Mouse (Mus musculus): ENCODE results near the gene Lrit2. TPM values are rescaled to one million over a fixed set of nuclear protein-coding genes. Genes with fewer than 3 reads are reported as not detected.

Lrit2 gene
- total RNA-seq, 2 experiments from 2014 or later, result not detected

DNA sequence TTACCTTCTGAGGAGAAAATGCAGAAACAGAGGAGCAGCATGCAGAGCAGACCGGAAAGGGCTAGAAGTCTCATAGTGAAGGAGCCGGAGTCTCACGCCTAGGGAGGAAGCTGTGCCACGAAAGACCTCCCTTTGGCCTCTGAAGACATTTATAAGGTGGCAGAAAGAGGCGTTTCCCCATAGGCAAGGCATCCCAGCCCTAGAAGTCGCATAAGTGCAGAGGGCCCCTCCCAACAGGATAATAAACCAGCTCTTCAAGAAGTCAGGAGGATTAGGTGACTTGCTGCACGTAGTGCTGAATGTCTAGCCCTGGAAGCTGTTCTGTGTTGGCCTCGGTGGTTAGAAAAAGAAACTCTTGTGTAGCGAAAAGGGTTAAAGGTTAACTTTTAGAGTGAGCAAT is 42.2 kb downstream of the Lrit2 start:
- DNase-seq (ENCODE audit: low spot score in 2 of 2), result no peak
- intact Hi-C loops (cut with DNase I), result no loop called here

DNA sequence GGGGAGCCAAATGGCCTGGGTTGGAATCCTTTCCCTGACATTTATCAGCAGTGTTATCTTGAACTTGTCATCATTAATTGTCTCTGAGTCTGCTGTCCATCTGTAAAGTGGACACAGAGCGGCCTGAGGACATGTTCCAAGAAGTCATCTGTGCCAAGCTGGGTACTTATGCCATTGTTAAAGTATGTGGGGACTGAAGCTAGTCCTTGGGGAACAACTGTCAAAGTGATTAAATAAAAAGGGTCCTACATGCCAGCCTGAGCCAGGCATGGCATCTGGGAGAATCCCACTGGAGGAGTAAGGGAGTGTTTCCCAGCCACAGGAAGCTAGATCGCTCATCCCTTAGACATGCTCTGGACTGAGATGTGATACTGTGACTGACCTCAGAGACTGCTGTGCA is 42.7 kb downstream of the Lrit2 start:
- no peak for DNase-seq (ENCODE audit: low spot score in 2 of 2)

DNA sequence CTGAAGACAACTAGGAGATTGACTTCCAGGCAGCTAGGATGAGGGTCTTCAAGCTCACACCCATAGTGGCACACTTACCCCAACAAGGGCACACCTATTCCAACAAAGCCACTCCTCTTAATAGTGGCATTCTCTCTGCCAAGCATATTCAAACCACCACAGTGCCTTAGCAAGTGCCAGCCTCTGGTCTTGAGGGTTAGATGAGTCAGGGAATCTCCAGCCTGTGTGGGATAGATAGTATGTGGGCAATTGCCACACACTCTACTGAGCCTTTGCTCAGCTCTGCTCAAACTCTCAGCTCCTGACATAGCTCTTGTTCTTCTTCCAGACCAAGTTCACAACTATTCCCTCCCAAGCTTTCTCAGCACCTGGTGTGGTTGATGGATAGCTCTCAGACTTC is 43.6 kb downstream of the Lrit2 start:
- no peak for DNase-seq (ENCODE audit: low spot score in 2 of 2)
- intact Hi-C loops (cut with DNase I), result no loop called here

More for the DNA sequence above, 42.7 kb downstream of the Lrit2 start:
- intact Hi-C loops (cut with DNase I), result no loop called here

DNA sequence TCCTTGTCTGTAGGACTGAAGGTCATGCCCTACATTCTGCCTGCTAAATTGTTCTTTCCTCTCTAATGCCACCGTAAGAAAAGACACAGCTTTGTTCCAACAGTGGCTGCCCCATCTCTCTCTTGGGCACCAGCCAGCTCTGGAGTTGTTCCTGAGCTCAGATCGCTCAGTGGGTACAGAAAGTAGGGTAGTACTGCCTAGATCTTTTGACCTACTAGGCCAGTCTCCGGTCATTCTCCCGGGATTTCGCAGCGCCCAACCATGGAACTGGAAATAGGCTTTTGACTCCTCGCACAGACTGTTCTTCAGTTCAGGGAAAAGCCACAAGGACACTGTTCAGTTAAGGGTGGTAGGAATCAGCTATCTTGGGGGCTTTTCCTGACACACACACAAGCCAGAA is 45.2 kb downstream of the Lrit2 start:
- DNase-seq (ENCODE audit: low spot score in 2 of 2), result no peak
- intact Hi-C loops (cut with DNase I), result no loop called here

DNA sequence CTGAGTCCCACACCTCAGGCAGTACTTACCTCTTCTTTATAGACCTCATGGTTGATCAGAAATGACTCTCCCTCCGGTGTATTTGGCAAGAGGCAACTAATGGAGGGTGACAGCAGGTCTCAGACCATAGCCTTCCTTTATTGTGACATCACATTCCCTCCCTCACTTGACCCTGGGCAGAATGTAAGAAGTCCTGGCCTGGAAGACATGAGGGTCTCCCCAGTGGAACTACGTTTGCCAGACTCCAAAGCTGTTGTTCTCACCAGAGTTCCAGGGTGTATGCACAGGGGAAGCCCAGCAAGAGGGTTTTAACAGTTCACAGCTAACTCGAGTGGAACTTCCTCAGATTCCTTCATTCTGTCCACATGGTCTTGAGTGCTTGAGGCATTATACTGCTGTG is 46.2 kb downstream of the Lrit2 start, which contains the start of gene 2610528A11Rik:
Gene 2610528A11Rik (minus strand): TSS at position 101 of the 400 bp plus-strand sequence.
- no peak for DNase-seq (ENCODE audit: low spot score in 2 of 2)
- intact Hi-C loops (cut with DNase I), result no loop called here

DNA sequence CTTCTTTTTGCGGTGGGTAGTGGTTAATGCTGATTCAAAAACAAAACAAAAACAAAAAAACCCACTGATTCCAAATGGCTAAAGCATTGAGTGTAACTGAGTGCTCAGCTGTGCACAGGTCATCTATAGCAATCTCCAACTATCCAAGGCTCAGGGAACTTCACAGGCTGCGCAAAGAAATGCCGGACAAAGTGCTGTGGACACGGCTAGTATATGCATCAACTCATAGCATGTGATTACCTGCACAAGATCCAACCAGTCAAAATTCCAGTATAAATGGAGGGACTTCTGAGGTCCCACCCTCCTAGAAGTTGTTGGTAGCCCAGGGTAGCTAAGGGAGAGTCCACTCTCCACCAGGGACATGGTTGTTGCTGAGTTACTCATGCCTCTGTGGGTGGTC is 51.5 kb downstream of the Lrit2 start:
- intact Hi-C loops (cut with DNase I), result no loop called here
- DNase-seq (ENCODE audit: low spot score in 2 of 2), result no peak

Other genes starting within 250 kb of the Lrit2 start
- gene Ccser2, start 99.2 kb upstream of the Lrit2 start, total RNA-seq (2021), result 10 to 100 TPM; 81.6 to 84.1 TPM
- not detected for gene Rgr, start 19.0 kb upstream of the Lrit2 start, total RNA-seq (2021)
- not detected for gene Lrit1, start 13.1 kb upstream of the Lrit2 start, total RNA-seq (2021)
- 10 to 100 TPM; 11.2 to 17.0 TPM for gene Cdhr1, start 30.4 kb downstream of the Lrit2 start, total RNA-seq (2021)
- under 1 TPM; 0.95 to 0.96 TPM for gene 2610528A11Rik, start 46.1 kb downstream of the Lrit2 start, total RNA-seq (2021)
- 100 to 1,000 TPM; 417 to 434 TPM for gene Ghitm, start 67.3 kb downstream of the Lrit2 start, total RNA-seq (2021)